Mouse (Mus musculus): ENCODE results near the gene Kctd8.

The Kctd8 gene

GRCm38 (mm10) chr5:69159897-69160509 is 181.5 kb downstream of the Kctd8 start:
- in situ Hi-C loops (cut with MboI; ENCODE audit: low sequenced_read_pairs), result no loop called here

- in situ Hi-C loops (cut with MboI; ENCODE audit: low sequenced_read_pairs), result no loop called here
Observed at GRCm38 (mm10) chr5:69156489-69156888, 185.0 kb downstream of the Kctd8 start.

GRCm38 (mm10) chr5:69145827-69146226 is 195.7 kb downstream of the Kctd8 start:
- in situ Hi-C loops (cut with MboI; ENCODE audit: low sequenced_read_pairs), result no loop called here

GRCm38 (mm10) chr5:69141082-69141481 is 200.4 kb downstream of the Kctd8 start:
- in situ Hi-C loops (cut with MboI; ENCODE audit: low sequenced_read_pairs), result no loop called here

GRCm38 (mm10) chr5:69108718-69109117 is 232.8 kb downstream of the Kctd8 start:
- in situ Hi-C loops (cut with MboI; ENCODE audit: low sequenced_read_pairs), result no loop called here

GRCm38 (mm10) chr5:69088912-69089311 is 252.6 kb downstream of the Kctd8 start:
- in situ Hi-C loops (cut with MboI; ENCODE audit: low sequenced_read_pairs), result no loop called here
